Mouse (Mus musculus): ENCODE measurements around the gene Tvp23b.
A peak's percentile ranks its signal among the peaks of the same experiment; 100 is the strongest.

Tvp23b gene

DNA sequence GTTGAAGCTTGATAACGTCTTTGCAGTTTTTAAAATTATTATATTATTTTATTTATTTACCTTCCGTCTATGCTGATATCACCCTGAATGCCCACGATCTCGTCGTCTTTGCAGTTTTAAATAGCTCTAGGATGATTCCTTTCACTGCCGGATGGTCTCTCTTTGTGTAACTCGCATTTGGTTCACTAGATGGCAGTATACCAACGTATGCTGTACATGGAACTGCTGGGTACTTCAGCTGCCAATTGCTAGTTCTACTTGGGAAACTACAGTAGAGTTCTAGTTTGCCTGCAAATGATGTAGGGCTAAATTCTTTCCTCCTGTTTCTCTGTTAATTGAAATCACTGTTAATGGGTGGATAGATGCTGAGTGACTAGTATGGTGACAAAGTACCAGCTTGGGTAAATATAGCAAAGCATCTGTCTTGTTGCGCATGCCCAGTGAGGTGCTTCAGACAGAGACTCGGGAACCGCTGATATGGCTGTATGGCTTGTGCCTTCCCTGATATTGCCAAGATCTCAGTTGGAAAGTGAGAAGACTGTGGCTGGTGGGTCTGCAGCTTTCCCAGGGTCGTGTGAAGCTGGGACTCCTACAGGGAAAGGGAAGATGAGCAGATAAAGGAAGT is 22.6 kb downstream of the Tvp23b start:
- DNase-seq, result peak; percentile 31 to 63

GRCm38 (mm10) chr11:62903871-62904495 is 24.7 kb downstream of the Tvp23b start:
- no peak for DNase-seq

- no peak for DNase-seq
Measured at GRCm38 (mm10) chr11:62909720-62910306, 30.6 kb downstream of the Tvp23b start.

GRCm38 (mm10) chr11:62911362-62911761 is 32.1 kb downstream of the Tvp23b start:
- DNase-seq, result no peak

GRCm38 (mm10) chr11:62913141-62913540 is 33.9 kb downstream of the Tvp23b start:
- DNase-seq, result no peak

- DNase-seq, result peak; percentile 9 to 14
Measured at GRCm38 (mm10) chr11:62914532-62914931, 35.3 kb downstream of the Tvp23b start.

DNA sequence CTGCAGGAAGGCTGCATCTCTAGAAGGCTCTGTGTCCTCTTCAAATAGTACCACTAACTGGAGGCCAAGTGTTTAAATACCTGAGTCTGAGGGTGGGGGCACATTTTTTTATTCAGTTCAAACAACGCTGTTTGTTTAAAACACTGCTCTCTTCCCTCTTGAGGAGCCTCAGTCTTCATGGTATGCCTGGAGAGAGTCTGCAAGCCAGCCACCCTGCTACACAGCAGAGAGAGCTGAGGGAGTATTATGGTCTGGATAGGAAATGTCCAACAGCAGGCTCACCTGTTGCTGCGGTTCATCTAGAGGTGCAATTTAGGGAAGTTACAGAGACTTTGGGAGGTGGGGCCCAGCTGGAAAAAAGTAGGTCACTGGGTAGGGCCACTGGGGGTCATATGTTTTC is 36.2 kb downstream of the Tvp23b start:
- no peak for DNase-seq

GRCm38 (mm10) chr11:62916765-62917164 is 37.5 kb downstream of the Tvp23b start:
- DNase-seq, result no peak

DNA sequence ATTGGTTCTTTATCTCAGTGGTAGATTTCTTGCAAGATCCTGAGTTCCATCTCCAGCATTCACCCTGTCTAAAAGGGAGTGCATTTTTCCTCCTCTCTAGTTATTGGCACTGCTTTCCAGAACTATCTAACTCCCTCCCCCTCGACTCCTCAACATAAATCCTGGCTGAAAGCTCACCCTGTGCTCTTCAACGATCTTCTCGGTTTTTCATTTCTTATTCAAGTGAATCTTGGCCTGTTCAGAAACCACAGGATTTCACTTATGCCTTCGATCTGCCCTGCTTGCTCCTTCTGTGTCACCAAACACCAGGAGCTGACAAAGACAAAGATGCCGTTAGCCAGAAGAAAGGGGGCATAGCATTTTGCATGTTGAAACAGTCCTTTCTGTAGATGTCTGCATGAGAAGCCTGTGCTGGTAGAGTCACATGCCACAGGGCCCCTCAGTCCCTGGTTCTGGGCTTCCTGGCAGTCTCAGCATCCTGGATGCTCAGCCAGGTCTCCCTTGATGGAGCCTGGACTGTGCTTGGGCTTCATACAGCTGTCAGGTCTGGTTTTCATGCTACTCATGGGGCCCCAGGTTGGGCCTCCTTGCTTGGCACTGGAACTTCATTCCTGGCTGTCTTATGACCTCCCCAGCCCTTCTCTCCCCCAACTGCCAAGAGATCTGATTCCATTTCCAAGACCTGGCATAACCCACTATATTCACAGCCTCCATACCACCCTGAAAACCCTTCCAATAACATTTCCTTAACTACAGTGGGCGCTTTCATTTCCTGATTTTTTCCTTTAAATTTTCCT is 40.9 kb downstream of the Tvp23b start:
- no peak for DNase-seq

GRCm38 (mm10) chr11:62920743-62921050 is 41.4 kb downstream of the Tvp23b start:
- DNase-seq, result no peak

GRCm38 (mm10) chr11:62921052-62921977 is 42.1 kb downstream of the Tvp23b start:
- peak; percentile 90 to 93 for DNase-seq

DNA sequence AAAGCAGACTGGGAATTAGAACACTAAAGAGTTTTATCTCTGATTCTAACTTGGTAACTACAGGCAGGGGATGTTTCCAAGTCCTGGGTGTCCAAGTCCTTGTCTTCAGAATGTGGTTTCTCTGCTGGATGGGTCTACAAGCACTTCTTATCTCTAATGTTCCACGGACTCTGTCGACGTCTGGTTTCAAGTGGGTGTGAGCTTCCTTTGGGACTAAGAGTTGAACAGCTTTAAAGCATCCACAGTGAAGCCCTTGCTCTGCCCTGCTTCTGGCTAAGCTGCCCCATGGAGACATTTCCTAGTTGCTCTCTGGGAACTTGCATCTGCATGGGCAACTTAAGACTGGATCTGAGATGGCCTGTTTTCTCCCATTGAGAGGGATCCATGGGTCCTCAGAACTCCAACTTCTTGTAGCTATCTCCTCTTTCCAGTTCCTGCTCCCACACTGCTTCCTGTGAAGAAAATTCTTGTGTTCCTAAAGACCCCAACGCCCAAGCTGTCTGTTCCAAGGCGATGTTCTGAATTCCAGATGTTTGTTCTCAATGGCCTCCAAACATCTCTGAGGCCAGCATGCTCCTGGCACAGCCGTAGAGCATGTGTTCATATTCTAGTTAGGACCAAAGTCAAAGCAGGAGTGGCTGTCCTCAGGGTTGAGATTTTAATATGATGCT is 45.0 kb downstream of the Tvp23b start:
- DNase-seq, result no peak

GRCm38 (mm10) chr11:62929799-62930198 is 50.5 kb downstream of the Tvp23b start:
- no peak for DNase-seq

GRCm38 (mm10) chr11:62930574-62930973 is 51.3 kb downstream of the Tvp23b start:
- DNase-seq, result no peak

- DNase-seq, result no peak
Measured at GRCm38 (mm10) chr11:62931141-62931540, 51.9 kb downstream of the Tvp23b start.

DNA sequence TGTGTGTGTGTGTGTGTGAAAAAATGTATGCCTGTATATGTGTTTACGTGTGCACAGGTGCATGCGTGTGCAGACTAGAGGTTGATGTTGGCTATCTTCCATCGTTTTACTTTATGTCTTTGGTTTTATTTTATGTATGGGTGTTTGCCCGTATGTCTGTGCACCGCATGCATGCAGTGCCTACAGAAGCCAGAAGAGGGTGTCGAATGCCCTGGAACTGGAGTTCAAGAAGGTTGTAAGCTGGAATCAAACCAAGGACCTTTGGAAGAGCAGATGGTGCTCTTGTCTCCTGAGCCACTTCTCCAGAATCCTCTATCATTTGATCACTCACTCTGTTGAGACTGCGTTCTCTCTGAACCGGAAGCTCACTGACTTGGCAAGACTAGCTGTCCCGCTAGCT is 53.8 kb downstream of the Tvp23b start:
- DNase-seq, result no peak

GRCm38 (mm10) chr11:62934795-62935514 is 55.7 kb downstream of the Tvp23b start:
- DNase-seq, result no peak

DNA sequence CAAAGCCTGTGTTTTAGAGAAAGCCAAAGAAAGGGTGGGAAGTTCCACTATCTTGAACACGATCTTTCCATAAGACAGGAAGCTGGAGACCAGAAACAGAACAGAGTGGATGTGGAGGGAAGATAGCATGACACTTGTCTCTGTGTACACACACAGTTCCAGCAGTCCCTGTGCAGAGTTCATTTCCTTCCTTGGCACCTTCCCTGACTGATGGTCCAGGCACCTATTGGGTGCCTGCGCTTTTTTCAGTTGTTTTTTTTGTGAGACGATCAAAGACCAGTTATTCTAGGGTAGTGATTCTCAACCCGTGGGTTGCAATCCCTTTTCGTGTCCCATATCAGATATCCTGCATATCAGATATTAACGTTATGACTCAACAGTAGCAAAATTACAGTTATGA is 58.7 kb downstream of the Tvp23b start:
- DNase-seq, result no peak

GRCm38 (mm10) chr11:62938921-62939320 is 59.7 kb downstream of the Tvp23b start:
- no peak for DNase-seq

- DNase-seq, result no peak
Measured at GRCm38 (mm10) chr11:62940176-62940575, 60.9 kb downstream of the Tvp23b start.

GRCm38 (mm10) chr11:62943538-62943937 is 64.3 kb downstream of the Tvp23b start:
- no peak for DNase-seq

Measured in cerebellum, postnatal 36 days (tissue).